Mouse (Mus musculus) layer of hippocampus, adult 9-11 months (tissue): ENCODE results near the gene Map1lc3b.

Experiments
- DNase-seq: peaks from one replicate; pipeline ENCODE4 v3.0.0; 2022

Map1lc3b gene

GRCm38 (mm10) chr8:121609916-121610315 is 19.8 kb downstream of the Map1lc3b start:
- no peak for DNase-seq

GRCm38 (mm10) chr8:121613419-121613818 is 23.3 kb downstream of the Map1lc3b start:
- DNase-seq: no peak

- DNase-seq: no peak
Observed at GRCm38 (mm10) chr8:121619401-121619995, 29.3 kb downstream of the Map1lc3b start.

- no peak for DNase-seq
Observed at GRCm38 (mm10) chr8:121620801-121621516, 30.8 kb downstream of the Map1lc3b start.

- DNase-seq: no peak
Observed at GRCm38 (mm10) chr8:121621879-121622278, 31.7 kb downstream of the Map1lc3b start.

GRCm38 (mm10) chr8:121623043-121623442 is 32.9 kb downstream of the Map1lc3b start:
- no peak for DNase-seq

- DNase-seq: no peak
Observed at GRCm38 (mm10) chr8:121628681-121629080, 38.5 kb downstream of the Map1lc3b start.

- DNase-seq: no peak
Observed at GRCm38 (mm10) chr8:121631645-121632071, 41.5 kb downstream of the Map1lc3b start.

- DNase-seq: no peak
Observed at GRCm38 (mm10) chr8:121632401-121632800, 42.2 kb downstream of the Map1lc3b start.

- no peak for DNase-seq
Observed at GRCm38 (mm10) chr8:121635534-121635933, 45.4 kb downstream of the Map1lc3b start.

- DNase-seq: no peak
Observed at GRCm38 (mm10) chr8:121636180-121636579, 46.0 kb downstream of the Map1lc3b start.

GRCm38 (mm10) chr8:121642804-121643203 is 52.6 kb downstream of the Map1lc3b start:
- DNase-seq: no peak

GRCm38 (mm10) chr8:121643384-121643783 is 53.2 kb downstream of the Map1lc3b start:
- DNase-seq: peak; percentile 52

GRCm38 (mm10) chr8:121647511-121648215 is 57.5 kb downstream of the Map1lc3b start:
- no peak for DNase-seq
